ENCODE assay signal across 8 mouse cellular contexts in the genomic region with DNA sequence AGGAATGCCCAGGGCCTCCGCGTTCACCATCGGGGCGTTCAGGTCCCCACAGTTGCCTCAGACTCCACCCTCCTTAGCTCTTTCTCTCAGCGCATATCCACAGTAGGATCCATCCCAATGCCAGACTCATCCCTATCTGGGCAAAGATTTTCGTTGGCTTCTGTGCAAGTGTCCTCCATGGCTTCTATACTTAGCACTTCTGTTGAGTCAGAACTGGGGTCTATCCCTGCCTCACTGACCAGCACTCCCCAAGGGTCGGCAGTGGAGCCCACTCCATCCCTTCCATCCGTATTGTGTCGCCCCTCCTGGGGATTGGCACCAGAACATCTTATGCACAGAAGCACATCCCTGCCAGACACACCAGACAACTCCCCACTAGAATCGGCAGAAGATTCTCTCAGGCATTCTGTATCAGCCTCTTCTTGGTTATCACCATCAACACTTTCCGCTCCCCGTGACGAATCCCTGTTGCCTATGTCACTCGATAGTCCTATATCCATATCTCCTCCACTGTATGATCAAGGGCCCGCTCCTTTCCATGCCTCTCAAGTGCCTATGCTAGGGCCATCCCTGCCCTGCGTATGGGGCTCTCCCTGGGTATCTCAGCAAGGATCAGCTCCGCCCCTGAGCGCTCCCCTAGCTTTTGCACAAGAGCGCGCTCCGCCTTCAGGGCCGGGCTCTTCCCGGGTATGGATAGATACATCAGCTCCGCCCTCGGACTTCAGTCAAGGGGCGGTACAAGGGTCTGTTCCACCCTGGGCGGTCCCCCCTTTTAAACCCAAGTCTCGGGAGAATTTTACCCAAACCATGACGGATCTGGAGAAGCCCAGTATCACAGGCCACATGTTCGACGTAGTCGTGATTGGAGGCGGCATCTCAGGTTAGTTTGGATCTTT. TPM values are rescaled to one million over a fixed set of nuclear protein-coding genes. Genes with fewer than 3 reads are reported as not detected.
DNase-seq lines count a peak whose midpoint lies in the region; ATAC-seq lines count a peak whose summit lies in the region.

Gene Maoa (plus strand): TSS at position 665 of the 896 bp plus-strand sequence.

- peak within 1 kb of the TSS; percentile 61 for H3K9ac ChIP-seq in forebrain, embryonic 14.5 days (ENCODE audit: low read length)
- peak within 1 kb of the TSS; percentile 68 for H3K9ac ChIP-seq in liver, embryonic 13.5 days

- DNase-seq in ES-CJ7 (ENCODE audit: low read depth, low spot score): peak; percentile 88
- peak; percentile 62 for DNase-seq in c-Kit-positive CD71-positive TER-119-positive erythroid progenitor cells, embryonic 14.5 days (ENCODE audit: low spot score)
- peak; percentile 84 for DNase-seq in forebrain, embryonic 14.5 days (ENCODE audit: low spot score)
- peak; percentile 55 to 56 for DNase-seq in heart, postnatal 10 days
- DNase-seq in kidney, postnatal 36 days: peak; percentile 70 to 77
- peak; percentile 70 for DNase-seq in liver, embryonic 13.5 days
- DNase-seq in neural tube, embryonic 10.5 days (ENCODE audit: extremely low spot score, low spot score): peak; percentile 62
- peak; percentile 75 for DNase-seq in telencephalon, adult 2 months (ENCODE audit: low read depth, low spot score)

- intact Hi-C loops in heart, postnatal 10 days (cut with DNase I): no loop called here

- H3K36me3 ChIP-seq in forebrain, embryonic 14.5 days (ENCODE audit: control insufficient read depth, insufficient read depth, low read length): no peaks in the 10 kb centered on the region
- H3K36me3 ChIP-seq in liver, embryonic 13.5 days: no peaks in the 10 kb centered on the region

- H3K27me3 ChIP-seq in forebrain, embryonic 14.5 days (replicated peaks; ENCODE audit: control insufficient read depth, insufficient read depth, low read length): no peaks in the 10 kb centered on the region
- H3K27me3 ChIP-seq in liver, embryonic 13.5 days: no peaks in the 10 kb centered on the region

- peak within 1 kb of the TSS; percentile 39 for H3K4me3 ChIP-seq in forebrain, embryonic 14.5 days (ENCODE audit: low read depth, low read length)
- peak within 1 kb of the TSS; percentile 60 for H3K4me3 ChIP-seq in liver, embryonic 13.5 days (replicated peaks)

- peak within 1 kb of the TSS; percentile 74 for H3K27ac ChIP-seq in forebrain, embryonic 14.5 days (ENCODE audit: low read depth, low read length)
- peak within 1 kb of the TSS; percentile 64 for H3K27ac ChIP-seq in liver, embryonic 13.5 days

- no peaks in the 10 kb centered on the region for H3K9me3 ChIP-seq in forebrain, embryonic 14.5 days (replicated peaks; ENCODE audit: control insufficient read depth, low read length)
- H3K9me3 ChIP-seq in liver, embryonic 13.5 days (replicated peaks): no peaks in the 10 kb centered on the region

- no peaks in the 10 kb centered on the region for H3K4me1 ChIP-seq in forebrain, embryonic 14.5 days (ENCODE audit: control insufficient read depth, insufficient read depth, low read length)
- H3K4me1 ChIP-seq in liver, embryonic 13.5 days (replicated peaks): peaks cover 3% of the 10 kb centered on the region; the same call in 1 of the 2 replicates

- 27% methylated on average over 33 of the region's 33 CpGs for WGBS in forebrain, embryonic 14.5 days
- 12% methylated on average over 33 of the region's 33 CpGs for WGBS in liver, embryonic 13.5 days (ENCODE audit: insufficient replicate concordance)

- H3K4me2 ChIP-seq in forebrain, embryonic 14.5 days (ENCODE audit: low read length): peak within 1 kb of the TSS; percentile 64
- peak within 1 kb of the TSS; percentile 83 for H3K4me2 ChIP-seq in liver, embryonic 13.5 days

- ATAC-seq in forebrain, embryonic 14.5 days: peak; percentile 82
- ATAC-seq in liver, embryonic 13.5 days (ENCODE audit: low read depth): peak; percentile 89

RNA-seq across cellular contexts. Expression of gene Maoa, which starts in this region (rescaled TPM):
- 14.8 and 16.7 TPM in 2 replicates for polyA plus RNA-seq in forebrain, embryonic 14.5 days (2014; fragmentation: Nextera tagmentation; extraction: Ambion mirVana)
- 1 to 10 TPM; 3.3 to 4.7 TPM for total RNA-seq in heart, postnatal 10 days (2021)
- 5.0 and 6.0 TPM in 2 replicates for polyA plus RNA-seq in liver, embryonic 13.5 days (2015; fragmentation: Nextera tagmentation; extraction: Ambion mirVana)

Comparison
In these comparisons a context has a peak if more than half of its experiments do, and no peak if none do; other contexts are left out.
1. Peak in every context shown above with its lines: DNase-seq, ATAC-seq, H3K4me3 ChIP-seq and H3K27ac ChIP-seq.